ENCODE assay signal across 13 mouse cellular contexts in genomic region chr13:34212735-34213212, GRCm38 (mm10). TPM values are rescaled to one million over a fixed set of nuclear protein-coding genes. Genes with fewer than 3 reads are reported as not detected.
A peak's percentile ranks its signal among the peaks of the same experiment; 100 is the strongest.
DNase-seq lines count a peak whose midpoint lies in the region; ATAC-seq lines count a peak whose summit lies in the region.
"Had no signal": no experiment of that assay in that cellular context is flagged by ENCODE, and none has a peak within 500 bp of the region (broad histone marks: within the 10 kb centered on the region; RNA-seq: fewer than 3 reads in every experiment).

No protein-coding gene starts in this region.

- no peaks in the 10 kb centered on the region for H3K27me3 ChIP-seq in embryonic facial prominence, embryonic 14.5 days (replicated peaks; ENCODE audit: control insufficient read depth, insufficient read depth, low read length)
- no peaks in the 10 kb centered on the region for H3K27me3 ChIP-seq in intestine, embryonic 16.5 days (replicated peaks; ENCODE audit: control insufficient read depth, insufficient read depth, low read length)
- H3K27me3 ChIP-seq: heart, embryonic 15.5 days; liver, embryonic 15.5 days; neural tube, embryonic 15.5 days; Patski had no signal

- H3K36me3 ChIP-seq in embryonic facial prominence, embryonic 14.5 days (ENCODE audit: control insufficient read depth, insufficient read depth, low read length): no peaks in the 10 kb centered on the region
- no peaks in the 10 kb centered on the region for H3K36me3 ChIP-seq in intestine, embryonic 16.5 days (ENCODE audit: control insufficient read depth, insufficient read depth, low read length)
- H3K36me3 ChIP-seq: heart, embryonic 15.5 days; neural tube, embryonic 15.5 days had no signal

- no peak overlapping the region for H3K27ac ChIP-seq in embryonic facial prominence, embryonic 14.5 days (replicated peaks; ENCODE audit: low read depth, low read length)
- H3K27ac ChIP-seq in intestine, embryonic 16.5 days (ENCODE audit: low read length): peak overlapping the region; percentile 17; the same call in 1 of the 2 replicates
- H3K27ac ChIP-seq: heart, embryonic 15.5 days; liver, embryonic 15.5 days; neural tube, embryonic 15.5 days had no signal

- peak; percentile 83 for DNase-seq in embryonic facial prominence, embryonic 14.5 days (ENCODE audit: low spot score)
- peak; percentile 77 to 87 for DNase-seq in kidney, postnatal 25 days
- peak; percentile 82 for DNase-seq in lung, postnatal 36 days
- no peak for DNase-seq in gastrocnemius, postnatal 10 days
- DNase-seq in left cerebral cortex, adult 18-20 months (ENCODE audit: low spot score in 2 of 2): no peak
- DNase-seq in cerebellum, adult 11-12 months: no peak
- DNase-seq in right cerebral cortex, postnatal 14 days: no peak
- DNase-seq: adrenal gland, adult 2 months had no signal

- WGBS in embryonic facial prominence, embryonic 14.5 days: 58% methylated on average over 10 of the region's 10 CpGs
- 44% methylated on average over 10 of the region's 10 CpGs for WGBS in intestine, embryonic 16.5 days

- no peak overlapping the region for H3K9ac ChIP-seq in embryonic facial prominence, embryonic 14.5 days (ENCODE audit: low read depth, low read length)
- H3K9ac ChIP-seq in intestine, embryonic 16.5 days (ENCODE audit: low read depth, low read length): no peak overlapping the region
- H3K9ac ChIP-seq: heart, embryonic 15.5 days; liver, embryonic 15.5 days; neural tube, embryonic 15.5 days had no signal

- no peaks in the 10 kb centered on the region for H3K9me3 ChIP-seq in embryonic facial prominence, embryonic 14.5 days (ENCODE audit: control insufficient read depth, low read length)
- H3K9me3 ChIP-seq in intestine, embryonic 16.5 days (ENCODE audit: control insufficient read depth, low read length): no peaks in the 10 kb centered on the region
- H3K9me3 ChIP-seq: heart, embryonic 15.5 days; liver, embryonic 15.5 days; neural tube, embryonic 15.5 days had no signal

- no peak overlapping the region for H3K4me2 ChIP-seq in embryonic facial prominence, embryonic 14.5 days (ENCODE audit: low read depth, low read length)
- H3K4me2 ChIP-seq in intestine, embryonic 16.5 days (ENCODE audit: low read depth, low read length): peak overlapping the region; percentile 41
- H3K4me2 ChIP-seq: heart, embryonic 15.5 days; liver, embryonic 15.5 days; neural tube, embryonic 15.5 days had no signal

- H3K4me3 ChIP-seq in embryonic facial prominence, embryonic 14.5 days (ENCODE audit: low read depth, low read length): no peak overlapping the region
- no peak overlapping the region for H3K4me3 ChIP-seq in intestine, embryonic 16.5 days (ENCODE audit: low read length)
- H3K4me3 ChIP-seq: heart, embryonic 15.5 days; liver, embryonic 15.5 days; neural tube, embryonic 15.5 days had no signal

- ATAC-seq in embryonic facial prominence, embryonic 14.5 days (ENCODE audit: low read depth): peak; percentile 82
- peak; percentile 96 for ATAC-seq in intestine, embryonic 16.5 days
- ATAC-seq: Patski had no signal

- 0 out of 2 replicates have a peak, but pooled peaks cover 2% of the 10 kb centered on the region for H3K4me1 ChIP-seq in embryonic facial prominence, embryonic 14.5 days (ENCODE audit: control insufficient read depth, insufficient read depth, low read length)
- H3K4me1 ChIP-seq in intestine, embryonic 16.5 days (ENCODE audit: control insufficient read depth, insufficient read depth, low read length): no peaks in the 10 kb centered on the region
- H3K4me1 ChIP-seq: heart, embryonic 15.5 days; neural tube, embryonic 15.5 days had no signal

RNA-seq across cellular contexts. Expression of gene Psmg4, which starts 50.0 kb away (rescaled TPM):
- 76.0 and 76.5 TPM in 2 replicates for polyA plus RNA-seq in embryonic facial prominence, embryonic 14.5 days (2014; fragmentation: Nextera tagmentation; extraction: Ambion mirVana)
- polyA plus RNA-seq in intestine, embryonic 16.5 days (2015; fragmentation: Nextera tagmentation; extraction: Ambion mirVana): 66.7 and 67.2 TPM in 2 replicates
- 10 to 100 TPM; 32.2 to 33.2 TPM for total RNA-seq in gastrocnemius, postnatal 10 days (2021)
- 10 to 100 TPM; 17.0 to 20.6 TPM for total RNA-seq in left cerebral cortex, adult 18-20 months (2021)

Comparison
In these comparisons a context has a peak if more than half of its experiments do, and no peak if none do; other contexts are left out.
1. DNase-seq: peak in embryonic facial prominence, embryonic 14.5 days (single experiment), kidney, postnatal 25 days (2 of 2) and lung, postnatal 36 days (single experiment); none in gastrocnemius, postnatal 10 days (single experiment), left cerebral cortex, adult 18-20 months (0 of 2), cerebellum, adult 11-12 months (single experiment) and right cerebral cortex, postnatal 14 days (single experiment).